Mouse (Mus musculus): Measurements from ENCODE around the gene Aqp8. TPM values are rescaled to one million over a fixed set of nuclear protein-coding genes. Genes with fewer than 3 reads are reported as not detected.

The Aqp8 gene
- polyA plus RNA-seq, 1 experiment from 2014 or later: not detected

- DNase-seq (ENCODE audit: low spot score) (peak; percentile 25), ATAC-seq (no peak)
- WGBS: 37% methylated on average over 7 of the region's 7 CpGs
- Histone ChIP-seq H3K4me1 (ENCODE audit: control insufficient read depth, insufficient read depth, low read length) (no peaks in the 10 kb centered on the region), H3K36me3 (ENCODE audit: control insufficient read depth, insufficient read depth, low read length) (no peaks in the 10 kb centered on the region), H3K27ac (ENCODE audit: low read depth, low read length) (no peak overlapping the region), H3K9me3 (replicated peaks; ENCODE audit: control insufficient read depth, low read length) (0 out of 2 replicates have a peak, but pooled peaks cover 2% of the 10 kb centered on the region), H3K27me3 (replicated peaks; ENCODE audit: control insufficient read depth, insufficient read depth, low read length) (no peaks in the 10 kb centered on the region), H3K4me2 (ENCODE audit: low read length) (no peak overlapping the region), H3K4me3 (ENCODE audit: low read depth, low read length) (no peak overlapping the region), H3K9ac (ENCODE audit: low read length) (no peak overlapping the region)
Observed at GRCm38 (mm10) chr7:123507946-123508345, 45.9 kb downstream of the Aqp8 start.

Other genes with a start within 250 kb of the Aqp8 start
- 0.37 TPM in 1 of 2 replicates, not detected in the other for gene Slc5a11, start 247.5 kb upstream of the Aqp8 start, polyA plus RNA-seq (2014; fragmentation: Nextera tagmentation; extraction: Ambion mirVana)
- gene Lcmt1, start 92.5 kb upstream of the Aqp8 start, polyA plus RNA-seq (2014; fragmentation: Nextera tagmentation; extraction: Ambion mirVana): 108 and 113 TPM in 2 replicates
- gene Arhgap17, start 92.4 kb upstream of the Aqp8 start, polyA plus RNA-seq (2014; fragmentation: Nextera tagmentation; extraction: Ambion mirVana): 8.5 and 11.0 TPM in 2 replicates
- 8.2 and 11.2 TPM in 2 replicates for gene Zkscan2, start 38.2 kb downstream of the Aqp8 start, polyA plus RNA-seq (2014; fragmentation: Nextera tagmentation; extraction: Ambion mirVana)

All from forebrain, embryonic 14.5 days (tissue).